Mouse (Mus musculus) neural tube, embryonic 13.5 days (tissue): ENCODE results near the gene Mtg1. TPM values are rescaled to one million over a fixed set of nuclear protein-coding genes. Genes with fewer than 3 reads are reported as not detected.

Experiments used
- ATAC-seq: fragments of 200-750 bp; cut with Nextera tagmentation; 2 replicates; pipeline ENCODE4 v1.8.0; 2017; ENCODE audit warnings: low read depth, mild to moderate bottlenecking, moderate TSS enrichment, moderate library complexity
- H3K27ac ChIP-seq: fragments of 300-500 bp; sonication (generic); replicated peaks from 2 replicates; pipeline ENCODE4 v1.5.1; 2015; ENCODE audit warnings: moderate library complexity, mild to moderate bottlenecking, inconsistent platforms
- H3K27me3 ChIP-seq: fragments of 300-500 bp; sonication (generic); 2 replicates; pipeline ENCODE4 v1.6.1; 2015; ENCODE audit warnings: mild to moderate bottlenecking, inconsistent platforms
- H3K36me3 ChIP-seq: fragments of 300-500 bp; sonication (generic); 2 replicates; pipeline ENCODE4 v1.6.1; 2015; ENCODE audit warnings: mild to moderate bottlenecking, inconsistent platforms
- H3K4me1 ChIP-seq: fragments of 300-500 bp; sonication (generic); replicated peaks from 2 replicates; pipeline ENCODE4 v1.6.1; 2015; ENCODE audit warnings: inconsistent platforms
- H3K4me2 ChIP-seq: fragments of 300-500 bp; sonication (generic); 2 replicates; pipeline ENCODE4 v1.6.1; 2015; ENCODE audit warnings: inconsistent platforms, mild to moderate bottlenecking, moderate library complexity
- H3K4me3 ChIP-seq: fragments of 300-500 bp; sonication (generic); 2 replicates; pipeline ENCODE4 v1.5.1; 2015; ENCODE audit warnings: mild to moderate bottlenecking, inconsistent platforms
- H3K9ac ChIP-seq: fragments of 300-500 bp; sonication (generic); 2 replicates; pipeline ENCODE4 v1.6.1; 2015; ENCODE audit warnings: moderate library complexity, mild to moderate bottlenecking, inconsistent platforms
- H3K9me3 ChIP-seq: fragments of 300-500 bp; sonication (generic); 2 replicates; pipeline ENCODE4 v1.6.1; 2016; ENCODE audit warnings: inconsistent platforms
- WGBS: fragments of 180-500 bp; shearing (Covaris S2); methylation state at CpG from one replicate; pipeline ENCODE4 v1.1.7; 2015; 5-methylcytosine and 5-hydroxymethylcytosine counted together
- polyA plus RNA-seq: library from polyadenylated mRNA; unstranded; fragments of >200 nt; fragmentation: Nextera tagmentation; extraction: Ambion mirVana; gene quantifications from 2 replicates; pipeline ENCODE4 v1.2.1, GENCODE M21; 2015

Gene Mtg1
- polyA plus RNA-seq, 1 experiment from 2014 or later, result 31.7 TPM

GRCm38 (mm10) chr7:140196002-140196401 is 58.6 kb downstream of the Mtg1 start:
- H3K27ac ChIP-seq, result no peak overlapping the region
- no peaks in the 10 kb centered on the region for H3K36me3 ChIP-seq
- no peaks in the 10 kb centered on the region for H3K4me1 ChIP-seq
- H3K9ac ChIP-seq, result no peak overlapping the region
- H3K27me3 ChIP-seq, result no peaks in the 10 kb centered on the region
- 82% methylated on average over 8 of the region's 8 CpGs for WGBS
- no peak for ATAC-seq
- H3K9me3 ChIP-seq, result no peaks in the 10 kb centered on the region
- no peak overlapping the region for H3K4me2 ChIP-seq
- H3K4me3 ChIP-seq, result no peak overlapping the region

Other genes starting within 250 kb of the Mtg1 start
- gene Kndc1, start 242.9 kb upstream of the Mtg1 start, polyA plus RNA-seq, result 5.8 and 6.0 TPM in 2 replicates
- not detected in 2 replicates for gene Utf1, start 193.8 kb upstream of the Mtg1 start, polyA plus RNA-seq
- gene 6430531B16Rik, start 158.8 kb upstream of the Mtg1 start, polyA plus RNA-seq, result 0.68 and 0.71 TPM in 2 replicates
- 3.3 and 3.4 TPM in 2 replicates for gene Adam8, start 145.0 kb upstream of the Mtg1 start, polyA plus RNA-seq
- gene Zfp511, start 101.2 kb upstream of the Mtg1 start, polyA plus RNA-seq, result 50.7 and 55.5 TPM in 2 replicates
- 51.4 and 51.7 TPM in 2 replicates for gene Tubgcp2, start 100.9 kb upstream of the Mtg1 start, polyA plus RNA-seq
- 18.1 and 23.3 TPM in 2 replicates for gene Msx3, start 88.5 kb upstream of the Mtg1 start, polyA plus RNA-seq
- gene Caly, start 55.0 kb upstream of the Mtg1 start, polyA plus RNA-seq, result 95.9 and 99.9 TPM in 2 replicates
- not detected in 2 replicates for gene Prap1, start 44.2 kb upstream of the Mtg1 start, polyA plus RNA-seq
- 24.8 and 33.0 TPM in 2 replicates for gene Fuom, start 35.1 kb upstream of the Mtg1 start, polyA plus RNA-seq
- 9.7 and 11.4 TPM in 2 replicates for gene Paox, start 21.8 kb upstream of the Mtg1 start, polyA plus RNA-seq
- gene Echs1, start 21.1 kb upstream of the Mtg1 start, polyA plus RNA-seq, result 125 and 132 TPM in 2 replicates
- gene Sprn, start 17.3 kb downstream of the Mtg1 start, polyA plus RNA-seq, result 9.4 and 13.1 TPM in 2 replicates
- not detected in 2 replicates for gene Olfr522, start 27.2 kb downstream of the Mtg1 start, polyA plus RNA-seq
- gene Olfr523, start 35.7 kb downstream of the Mtg1 start, polyA plus RNA-seq, result not detected in 2 replicates
- gene Olfr524, start 68.4 kb downstream of the Mtg1 start, polyA plus RNA-seq, result not detected in 2 replicates
- gene Cd163l1, start 80.7 kb downstream of the Mtg1 start, polyA plus RNA-seq, result not detected in 2 replicates
- gene 5830411N06Rik, start 109.7 kb downstream of the Mtg1 start, polyA plus RNA-seq, result not detected in 2 replicates
- gene Olfr525, start 183.3 kb downstream of the Mtg1 start, polyA plus RNA-seq, result not detected in 2 replicates
- gene Olfr527, start 196.5 kb downstream of the Mtg1 start, polyA plus RNA-seq, result not detected in 2 replicates
- gene Olfr60, start 224.1 kb downstream of the Mtg1 start, polyA plus RNA-seq, result not detected in 2 replicates
- not detected in 2 replicates for gene Olfr530, start 238.8 kb downstream of the Mtg1 start, polyA plus RNA-seq